Mouse (Mus musculus) limb, embryonic 12.5 days (tissue): ENCODE measurements at regions not wholly inside any gene's neighbourhood (a gene's known extent, or its start where the extent isn't known, plus 50 kb on each side); places are given as distances from the start of the nearest gene placed in this dataset.
A peak's percentile ranks its signal among the peaks of the same experiment; 100 is the strongest.

ENCODE experiments used
- ATAC-seq: fragments of 200-750 bp; cut with Nextera tagmentation; 2 replicates; pipeline ENCODE4 v1.8.0; 2017; ENCODE audit warnings: low read depth, moderate TSS enrichment; ENCODE audit not compliant: insufficient number of reproducible peaks, insufficient read depth, low FRiP score, low TSS enrichment
- H3K27ac ChIP-seq: fragments of 300-500 bp; sonication (generic); 2 replicates; pipeline ENCODE4 v1.5.1; 2016; ENCODE audit warnings: mild to moderate bottlenecking, moderate library complexity
- H3K27me3 ChIP-seq: fragments of 300-500 bp; sonication (generic); 2 replicates; pipeline ENCODE4 v1.6.1; 2016; ENCODE audit warnings: mild to moderate bottlenecking, moderate library complexity
- H3K36me3 ChIP-seq: fragments of 300-500 bp; sonication (generic); 2 replicates; pipeline ENCODE4 v1.6.1; 2016; ENCODE audit warnings: mild to moderate bottlenecking, moderate library complexity
- H3K4me1 ChIP-seq: fragments of 300-500 bp; sonication (generic); replicated peaks from 2 replicates; pipeline ENCODE4 v1.6.1; 2016
- H3K4me2 ChIP-seq: fragments of 300-500 bp; sonication (generic); 2 replicates; pipeline ENCODE4 v1.6.1; 2016; ENCODE audit warnings: mild to moderate bottlenecking, moderate library complexity
- H3K4me3 ChIP-seq: fragments of 300-500 bp; sonication (generic); replicated peaks from 2 replicates; pipeline ENCODE4 v1.5.1; 2016; ENCODE audit warnings: mild to moderate bottlenecking
- H3K9ac ChIP-seq: fragments of 300-500 bp; sonication (generic); replicated peaks from 2 replicates; pipeline ENCODE4 v1.6.1; 2016; ENCODE audit warnings: mild to moderate bottlenecking, moderate library complexity
- H3K9me3 ChIP-seq: fragments of 300-500 bp; sonication (generic); 2 replicates; pipeline ENCODE4 v1.6.1; 2016; ENCODE audit warnings: mild to moderate bottlenecking, moderate library complexity
- WGBS: fragments of 180-500 bp; shearing (Covaris S2); methylation state at CpG from one replicate; pipeline ENCODE4 v1.1.7; 2016; 5-methylcytosine and 5-hydroxymethylcytosine counted together

GRCm38 (mm10) chr10:111578536-111578935, 72.5 kb downstream of the Phlda1 start:
- no peak overlapping the region for H3K27ac ChIP-seq
- no peak overlapping the region for H3K4me3 ChIP-seq
- no peak overlapping the region for H3K4me2 ChIP-seq
- H3K9me3 ChIP-seq = no peaks in the 10 kb centered on the region
- no peak for ATAC-seq
- H3K27me3 ChIP-seq = no peaks in the 10 kb centered on the region
- WGBS = 21% methylated on average over 5 of the region's 5 CpGs
- H3K36me3 ChIP-seq = no peaks in the 10 kb centered on the region
- H3K9ac ChIP-seq = no peak overlapping the region
- H3K4me1 ChIP-seq = 0 out of 2 replicates have a peak, but pooled peaks cover 9% of the 10 kb centered on the region

DNA sequence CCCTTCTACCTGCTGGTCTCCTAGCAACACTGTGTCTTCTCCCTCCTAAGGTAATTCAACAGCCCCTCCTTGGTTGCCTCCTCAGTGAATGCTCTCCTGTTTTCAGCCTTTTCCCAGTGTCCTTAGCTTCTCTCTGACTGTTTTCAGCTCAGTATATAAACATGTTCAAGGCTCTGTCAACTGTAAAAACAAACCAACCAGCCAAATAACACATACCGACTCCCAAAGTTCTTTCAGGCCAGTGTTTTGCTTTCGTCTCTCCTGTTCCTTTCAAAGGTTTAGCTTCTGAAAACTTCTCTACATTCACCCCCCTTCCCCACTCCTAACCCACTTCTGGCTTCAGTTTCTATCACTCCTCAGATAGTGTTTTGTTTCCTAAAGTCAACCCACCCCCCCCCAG, 73.4 kb downstream of the Phlda1 start:
- Histone ChIP-seq H3K9me3 (no peaks in the 10 kb centered on the region), H3K4me2 (no peak overlapping the region), H3K27ac (no peak overlapping the region), H3K4me1 (0 out of 2 replicates have a peak, but pooled peaks cover 9% of the 10 kb centered on the region), H3K36me3 (no peaks in the 10 kb centered on the region), H3K27me3 (no peaks in the 10 kb centered on the region), H3K4me3 (no peak overlapping the region), H3K9ac (no peak overlapping the region)
- no peak for ATAC-seq
- 40% methylated on average over 2 of the region's 2 CpGs for WGBS

DNA sequence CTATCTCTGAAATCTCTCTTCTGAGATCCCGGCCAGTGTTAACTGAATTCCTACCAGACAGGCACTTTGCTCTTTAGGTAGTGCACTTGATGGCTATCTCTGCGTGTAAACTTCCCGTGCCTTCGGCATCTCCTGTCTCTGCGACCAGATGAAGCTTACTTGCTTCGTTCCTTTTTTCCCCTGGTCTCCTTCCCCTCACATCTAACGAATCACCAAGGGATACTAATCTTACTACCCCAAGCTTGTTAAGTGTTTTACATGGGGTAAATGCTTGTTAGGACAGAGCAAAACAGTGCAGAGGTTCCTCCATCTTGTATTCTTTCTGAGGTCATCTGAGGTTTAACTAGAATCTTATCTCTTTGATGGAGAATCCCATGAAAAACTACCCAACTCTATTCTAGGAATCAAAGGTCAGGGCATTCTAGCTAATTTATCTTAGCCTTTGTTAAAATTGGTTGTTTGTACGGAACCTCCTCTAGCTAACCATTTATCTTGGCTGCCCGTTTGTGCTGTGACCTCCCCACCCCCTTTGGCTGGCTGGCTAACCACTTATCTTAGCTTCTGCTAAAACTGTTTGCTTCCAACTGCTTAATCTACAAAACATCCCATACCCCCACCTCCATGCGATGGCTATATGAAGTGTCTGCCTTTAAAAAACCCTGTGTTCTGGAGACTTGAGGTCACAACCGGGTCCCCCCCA, 74.5 kb downstream of the Phlda1 start:
- no peak overlapping the region for H3K9ac ChIP-seq
- H3K9me3 ChIP-seq = no peaks in the 10 kb centered on the region
- no peaks in the 10 kb centered on the region for H3K27me3 ChIP-seq
- 55% methylated on average over 11 of the region's 11 CpGs for WGBS
- no peaks in the 10 kb centered on the region for H3K36me3 ChIP-seq
- H3K4me3 ChIP-seq = no peak overlapping the region
- no peak overlapping the region for H3K27ac ChIP-seq
- 0 out of 2 replicates have a peak, but pooled peaks cover 9% of the 10 kb centered on the region for H3K4me1 ChIP-seq
- no peak overlapping the region for H3K4me2 ChIP-seq
- no peak for ATAC-seq

DNA sequence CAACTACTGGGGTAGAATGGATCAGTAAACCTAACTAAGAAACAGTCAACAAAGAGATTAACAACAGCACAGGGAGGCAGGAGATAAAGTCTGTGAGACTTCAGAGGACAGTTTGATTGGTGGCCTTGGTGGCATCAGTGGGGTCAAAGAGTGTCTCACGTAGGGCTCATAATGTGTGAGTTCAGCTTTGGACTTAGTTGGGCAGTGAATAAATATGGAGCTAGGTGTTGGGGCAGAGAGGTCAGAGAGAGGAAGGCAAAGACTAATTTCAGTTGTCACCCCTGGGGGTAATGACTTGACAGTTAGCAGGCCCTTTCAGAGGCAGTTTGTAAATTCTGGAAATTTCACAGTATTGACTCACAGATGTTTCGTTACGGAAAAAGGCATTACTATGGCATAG, 75.8 kb downstream of the Phlda1 start:
- Histone ChIP-seq H3K4me3 (no peak overlapping the region), H3K4me2 (no peak overlapping the region), H3K27ac (no peak overlapping the region), H3K4me1 (no peaks in the 10 kb centered on the region), H3K27me3 (no peaks in the 10 kb centered on the region), H3K9me3 (no peaks in the 10 kb centered on the region), H3K9ac (no peak overlapping the region), H3K36me3 (no peaks in the 10 kb centered on the region)
- no peak for ATAC-seq
- 67% methylated on average over 3 of the region's 3 CpGs for WGBS

DNA sequence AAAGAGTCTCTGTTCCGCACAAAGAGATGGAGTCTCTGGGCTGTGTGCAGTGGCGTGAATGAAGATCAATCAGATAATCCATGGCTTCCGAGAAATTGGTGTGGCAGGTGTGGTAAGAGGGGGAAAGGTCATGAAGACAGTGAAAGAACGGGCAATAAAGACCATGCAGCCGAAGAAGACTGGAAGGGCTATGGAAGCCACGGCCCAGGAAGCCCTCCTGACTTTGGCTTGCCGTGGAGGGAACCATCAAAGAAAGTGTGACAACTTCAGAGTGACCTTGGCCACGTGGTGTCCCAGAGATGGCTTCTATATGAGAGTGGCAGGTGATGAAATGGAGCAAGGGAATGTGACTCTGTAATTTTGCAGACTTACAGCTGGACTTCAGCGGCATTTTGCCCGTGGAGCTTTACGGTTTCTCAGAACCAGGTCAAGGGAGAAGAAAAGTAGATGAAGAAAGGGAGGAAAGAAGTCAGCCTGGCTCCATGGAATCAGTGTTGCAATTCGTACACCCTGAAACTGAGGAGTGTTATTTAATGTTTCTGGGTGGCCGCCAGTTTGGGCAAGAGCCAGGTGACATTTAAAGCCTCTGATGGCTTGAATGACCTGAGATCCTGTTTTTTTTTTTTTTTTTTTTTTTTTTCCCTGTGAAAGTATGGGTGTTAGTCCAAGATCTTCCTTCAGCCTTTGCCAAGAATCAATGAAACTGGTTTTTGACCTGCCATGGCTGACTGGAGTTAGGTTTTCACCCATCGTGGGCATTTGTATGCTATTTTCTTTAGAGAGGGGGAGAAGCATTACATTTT, 76.4 kb downstream of the Phlda1 start:
- Histone ChIP-seq H3K4me2 (no peak overlapping the region), H3K27me3 (no peaks in the 10 kb centered on the region), H3K4me3 (no peak overlapping the region), H3K4me1 (no peaks in the 10 kb centered on the region), H3K9ac (no peak overlapping the region), H3K27ac (no peak overlapping the region), H3K36me3 (no peaks in the 10 kb centered on the region), H3K9me3 (no peaks in the 10 kb centered on the region)
- no peak for ATAC-seq
- WGBS = 65% methylated on average over 14 of the region's 14 CpGs

- H3K4me3 ChIP-seq = no peak overlapping the region
- H3K27ac ChIP-seq = no peak overlapping the region
- H3K36me3 ChIP-seq = no peaks in the 10 kb centered on the region
- H3K4me1 ChIP-seq = no peaks in the 10 kb centered on the region
- 94% methylated on average over 20 of the region's 20 CpGs for WGBS
- H3K9me3 ChIP-seq = no peaks in the 10 kb centered on the region
- H3K27me3 ChIP-seq = no peaks in the 10 kb centered on the region
- ATAC-seq = no peak
- H3K9ac ChIP-seq = no peak overlapping the region
- H3K4me2 ChIP-seq = no peak overlapping the region
Observed at GRCm38 (mm10) chr10:111583124-111583743, 77.1 kb downstream of the Phlda1 start.

- no peak overlapping the region for H3K4me3 ChIP-seq
- H3K4me1 ChIP-seq = no peaks in the 10 kb centered on the region
- no peaks in the 10 kb centered on the region for H3K36me3 ChIP-seq
- H3K4me2 ChIP-seq = no peak overlapping the region
- no peaks in the 10 kb centered on the region for H3K27me3 ChIP-seq
- H3K9me3 ChIP-seq = no peaks in the 10 kb centered on the region
- no peak for ATAC-seq
- H3K9ac ChIP-seq = no peak overlapping the region
- WGBS = 82% methylated on average over 5 of the region's 5 CpGs
- H3K27ac ChIP-seq = no peak overlapping the region
Observed at GRCm38 (mm10) chr10:111583744-111584152, 77.7 kb downstream of the Phlda1 start.

DNA sequence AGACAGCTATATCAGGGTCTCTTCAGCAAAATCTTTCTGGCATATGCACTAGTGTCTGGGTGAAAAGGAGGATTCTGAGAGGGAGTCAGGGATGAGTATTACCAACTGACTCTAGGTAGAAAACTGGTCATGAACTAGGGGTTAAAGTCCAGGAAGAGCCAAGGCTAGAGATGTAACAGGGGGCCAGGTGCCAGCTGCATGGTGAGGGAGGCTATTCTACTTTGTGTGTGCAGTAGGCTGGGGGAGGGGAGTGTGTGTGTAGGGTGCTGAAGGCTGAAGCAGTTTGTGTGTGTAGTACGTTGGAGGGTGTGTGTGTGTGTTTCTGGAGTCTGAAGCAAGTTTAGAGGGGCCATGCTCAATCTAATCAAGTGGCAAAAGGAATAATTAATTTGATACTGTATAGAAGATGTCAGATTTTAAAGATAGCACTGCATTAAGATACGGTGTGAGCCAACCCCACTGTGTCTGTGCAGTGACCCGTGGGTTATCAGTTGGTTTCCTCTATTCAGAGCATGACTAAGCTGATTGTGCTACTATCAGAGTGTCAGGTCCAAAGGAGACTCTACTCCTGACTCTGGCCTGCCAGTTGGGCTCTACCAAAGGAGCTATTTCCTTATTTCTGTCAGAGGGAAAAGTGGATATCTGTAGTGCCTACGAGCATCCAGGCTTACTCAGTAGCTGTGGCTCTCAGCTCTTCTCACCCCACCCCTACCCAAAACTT, 82.0 kb downstream of the Phlda1 start:
- no peaks in the 10 kb centered on the region for H3K4me1 ChIP-seq
- no peak for ATAC-seq
- H3K27ac ChIP-seq = no peak overlapping the region
- H3K4me3 ChIP-seq = no peak overlapping the region
- H3K4me2 ChIP-seq = no peak overlapping the region
- no peaks in the 10 kb centered on the region for H3K9me3 ChIP-seq
- H3K9ac ChIP-seq = no peak overlapping the region
- no peaks in the 10 kb centered on the region for H3K36me3 ChIP-seq
- WGBS = 76% methylated on average over 4 of the region's 4 CpGs
- no peaks in the 10 kb centered on the region for H3K27me3 ChIP-seq

- no peak overlapping the region for H3K27ac ChIP-seq
- no peak overlapping the region for H3K9ac ChIP-seq
- no peak overlapping the region for H3K4me3 ChIP-seq
- no peaks in the 10 kb centered on the region for H3K27me3 ChIP-seq
- ATAC-seq = no peak
- no peaks in the 10 kb centered on the region for H3K4me1 ChIP-seq
- H3K36me3 ChIP-seq = no peaks in the 10 kb centered on the region
- H3K9me3 ChIP-seq = no peaks in the 10 kb centered on the region
- 76% methylated on average over 3 of the region's 3 CpGs for WGBS
- H3K4me2 ChIP-seq = no peak overlapping the region
Observed at GRCm38 (mm10) chr10:111589186-111589585, 83.1 kb downstream of the Phlda1 start.

DNA sequence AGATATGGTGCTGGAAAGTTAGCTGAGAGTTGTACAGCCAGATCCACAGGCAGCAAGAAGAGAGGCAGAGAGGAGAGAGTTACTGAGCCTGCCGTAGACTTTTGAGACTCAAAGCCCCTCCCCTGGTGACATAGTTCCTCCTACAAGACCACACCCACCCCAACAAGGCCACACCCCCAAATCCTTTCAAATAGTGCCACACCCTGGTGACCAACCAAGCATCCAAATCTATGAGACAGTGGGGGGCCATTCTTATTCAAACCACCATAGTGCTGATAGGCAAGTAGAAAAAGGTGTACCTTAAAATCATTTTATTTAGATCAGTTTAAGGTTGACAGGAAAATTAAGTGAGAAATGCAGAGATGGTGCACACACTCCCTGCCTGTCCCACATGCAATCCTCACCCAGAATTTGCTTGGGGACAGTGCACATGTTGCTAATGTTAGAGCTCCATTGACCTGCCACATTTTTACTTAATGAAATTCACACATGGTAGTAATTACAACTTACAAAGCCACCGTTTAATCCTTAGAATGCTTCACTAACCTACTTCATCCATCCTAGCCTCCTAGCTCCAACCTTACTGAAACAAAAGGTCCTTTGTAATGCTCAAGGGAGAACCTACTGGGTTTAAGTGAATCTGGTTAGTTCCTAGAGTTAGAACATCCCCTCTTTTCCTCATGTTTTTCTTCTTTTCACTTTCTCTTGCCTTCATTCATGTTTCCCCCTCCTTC, 86.5 kb downstream of the Phlda1 start:
- Histone ChIP-seq H3K4me1 (peaks cover 14% of the 10 kb centered on the region), H3K9ac (no peak overlapping the region), H3K27me3 (no peaks in the 10 kb centered on the region), H3K9me3 (no peaks in the 10 kb centered on the region), H3K4me2 (no peak overlapping the region), H3K4me3 (no peak overlapping the region), H3K36me3 (no peaks in the 10 kb centered on the region), H3K27ac (no peak overlapping the region)
- ATAC-seq = peak; percentile 38; the same call in 1 of the 2 replicates
- 38% methylated on average over 2 of the region's 2 CpGs for WGBS
